Mouse (Mus musculus) heart, adult 11 months (tissue): ENCODE measurements around the gene Pcnx3.

ENCODE experiments used
- DNase-seq: peaks from one replicate; pipeline ENCODE4 v3.0.0; 2022

Gene Pcnx3

DNA sequence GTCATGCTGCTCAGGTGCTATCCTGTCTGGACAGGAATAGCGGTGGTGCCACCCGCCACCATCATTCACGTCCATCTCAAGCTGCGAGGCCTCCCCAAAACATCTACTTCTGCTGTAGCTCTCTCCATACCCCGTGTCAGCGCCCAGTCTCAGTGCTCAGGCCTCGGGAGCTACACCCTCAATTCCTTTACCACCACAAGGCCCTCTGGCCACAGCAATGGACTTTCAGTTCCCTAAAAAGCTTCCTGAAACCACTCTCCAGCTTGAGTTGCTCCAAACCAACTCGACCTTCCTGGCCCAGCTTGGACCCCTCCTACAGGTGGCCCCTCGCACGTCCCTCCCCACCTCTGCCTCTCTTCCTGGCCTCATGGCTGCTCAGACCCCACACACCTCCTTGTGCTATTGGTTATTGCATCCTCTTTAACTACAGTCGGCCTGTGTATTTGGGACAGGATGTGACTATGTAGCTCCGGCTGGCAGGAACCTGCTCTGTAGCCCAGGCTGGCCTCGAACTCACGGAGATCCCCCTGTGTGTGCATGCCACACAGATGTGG lies 23.3 kb upstream of the Pcnx3 start:
- peak; percentile 96 for DNase-seq

DNA sequence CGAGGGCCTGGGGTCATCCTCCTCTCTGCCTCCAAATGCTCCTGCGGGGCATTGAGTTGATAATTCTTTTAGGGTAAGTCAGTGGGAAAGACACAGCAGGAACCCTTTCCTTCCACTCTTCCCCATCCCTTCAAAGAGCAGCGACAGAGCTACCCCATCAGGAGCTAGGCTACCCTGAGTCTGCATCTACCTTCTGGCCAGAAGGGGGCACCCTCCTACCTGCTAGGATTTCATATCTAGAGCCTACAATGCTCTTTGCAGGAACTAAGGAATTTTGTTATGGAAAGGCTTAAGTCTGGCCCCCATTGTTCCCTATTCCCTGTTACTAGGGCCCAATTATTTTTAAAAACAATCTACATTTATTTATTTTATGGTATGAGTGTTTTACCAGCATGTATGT lies 22.5 kb upstream of the Pcnx3 start:
- DNase-seq = peak; percentile 96

DNA sequence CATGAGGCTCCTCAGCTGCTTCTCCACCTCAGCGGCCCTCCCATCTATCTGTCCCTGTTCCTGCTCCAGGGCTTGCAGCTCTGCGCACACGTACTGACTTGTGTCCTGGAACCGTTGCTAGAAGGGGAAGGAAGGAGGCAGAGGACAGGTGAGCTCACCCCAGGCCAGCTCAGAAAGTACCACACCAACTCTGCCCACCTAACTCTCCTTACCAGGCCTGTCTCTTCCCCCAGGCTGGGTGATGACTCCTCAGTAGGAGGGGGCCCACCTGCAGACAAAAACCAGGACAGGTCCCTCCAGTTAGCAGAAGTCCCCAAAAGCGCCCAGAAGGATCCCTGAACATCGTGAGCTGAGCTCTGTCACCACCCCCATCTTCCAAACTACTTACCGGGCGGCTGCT lies 21.9 kb upstream of the Pcnx3 start:
- DNase-seq = peak; percentile 91

DNA sequence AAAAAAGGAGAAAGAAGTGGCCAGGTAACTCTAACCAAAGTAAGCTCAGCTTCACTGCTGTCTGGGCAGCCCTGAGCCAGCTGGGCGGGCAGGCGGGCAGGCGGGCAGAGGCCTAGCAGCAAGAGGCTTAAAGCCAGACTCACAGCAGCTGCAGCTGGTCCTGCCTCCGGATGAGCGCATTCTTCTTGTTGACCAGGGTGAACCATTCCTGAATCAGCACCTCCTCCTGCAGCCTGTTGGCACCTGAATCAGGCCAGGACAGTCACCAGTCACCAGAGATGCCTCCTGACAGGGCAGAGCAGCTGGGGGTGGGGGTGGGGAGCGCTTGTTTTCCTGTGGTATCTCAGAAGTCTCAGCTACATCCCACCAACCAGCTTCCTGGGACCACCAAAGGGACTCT lies 21.4 kb upstream of the Pcnx3 start:
- peak; percentile 87 for DNase-seq

DNA sequence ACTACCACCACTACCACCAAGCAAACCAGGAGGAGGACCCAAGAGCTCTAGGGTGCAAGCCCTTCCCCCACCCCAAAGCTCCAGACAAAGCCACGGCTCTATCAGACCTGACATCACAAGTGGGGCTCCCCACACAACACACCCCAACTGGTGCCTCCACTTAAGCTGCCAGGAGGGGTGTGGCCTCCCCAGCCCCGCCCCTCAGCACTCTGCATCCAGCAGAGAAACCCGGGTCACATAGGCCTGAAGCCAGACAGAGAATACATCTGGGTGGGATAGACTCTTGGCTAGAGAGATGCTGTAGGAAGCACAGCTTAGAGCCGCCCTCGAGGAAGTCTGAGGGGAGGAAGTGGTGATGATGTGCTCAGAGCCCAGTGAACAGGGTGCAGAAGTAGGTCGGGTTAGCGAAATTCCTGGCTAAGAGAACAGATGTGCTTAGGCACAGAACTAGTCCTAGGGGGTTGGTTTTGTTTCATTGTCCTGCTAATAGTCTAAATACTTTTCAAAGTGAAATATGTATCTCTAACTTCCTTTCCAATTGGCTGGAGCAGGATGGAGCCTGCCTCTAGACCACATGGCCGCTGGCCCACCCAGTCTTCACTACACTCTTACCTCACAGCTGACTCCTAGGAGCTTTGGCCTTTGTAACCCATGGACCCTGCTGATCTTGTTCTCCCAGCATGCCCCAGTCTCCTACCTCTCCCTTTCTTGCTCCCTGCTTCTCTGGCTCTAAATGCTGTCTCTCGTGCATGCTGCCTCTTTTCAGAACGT lies 16.3 kb upstream of the Pcnx3 start:
- DNase-seq = peak; percentile 96

DNA sequence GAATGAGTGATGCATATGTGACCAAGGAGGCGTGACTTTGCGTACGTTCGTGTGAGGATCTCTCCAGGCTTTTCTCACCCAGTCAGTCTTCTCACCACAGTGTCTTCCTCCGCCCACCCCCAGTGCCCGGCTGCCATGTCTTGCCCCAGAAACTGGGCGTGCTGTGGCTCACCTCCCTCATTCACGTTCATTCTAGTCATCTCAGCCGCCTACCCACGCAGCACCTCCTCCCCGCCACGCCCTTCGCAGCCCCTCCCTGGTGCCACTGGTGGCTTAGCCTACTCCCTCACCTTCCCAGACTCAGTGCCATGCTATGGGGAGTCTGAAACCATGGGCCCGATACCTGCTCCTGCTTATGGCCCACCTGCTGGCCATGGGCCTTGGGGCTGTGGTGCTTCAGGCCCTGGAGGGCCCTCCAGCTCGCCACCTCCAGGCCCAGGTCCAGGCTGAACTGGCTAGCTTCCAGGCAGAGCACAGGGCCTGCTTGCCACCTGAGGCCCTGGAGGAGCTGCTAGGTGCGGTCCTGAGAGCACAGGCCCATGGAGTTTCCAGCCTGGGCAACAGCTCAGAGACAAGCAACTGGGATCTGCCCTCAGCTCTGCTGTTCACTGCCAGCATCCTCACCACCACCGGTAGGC lies 15.6 kb upstream of the Pcnx3 start, which contains the start of gene Kcnk7:
Gene Kcnk7 (plus strand): TSS at position 205 of the 638 bp plus-strand sequence.
- no peak for DNase-seq

DNA sequence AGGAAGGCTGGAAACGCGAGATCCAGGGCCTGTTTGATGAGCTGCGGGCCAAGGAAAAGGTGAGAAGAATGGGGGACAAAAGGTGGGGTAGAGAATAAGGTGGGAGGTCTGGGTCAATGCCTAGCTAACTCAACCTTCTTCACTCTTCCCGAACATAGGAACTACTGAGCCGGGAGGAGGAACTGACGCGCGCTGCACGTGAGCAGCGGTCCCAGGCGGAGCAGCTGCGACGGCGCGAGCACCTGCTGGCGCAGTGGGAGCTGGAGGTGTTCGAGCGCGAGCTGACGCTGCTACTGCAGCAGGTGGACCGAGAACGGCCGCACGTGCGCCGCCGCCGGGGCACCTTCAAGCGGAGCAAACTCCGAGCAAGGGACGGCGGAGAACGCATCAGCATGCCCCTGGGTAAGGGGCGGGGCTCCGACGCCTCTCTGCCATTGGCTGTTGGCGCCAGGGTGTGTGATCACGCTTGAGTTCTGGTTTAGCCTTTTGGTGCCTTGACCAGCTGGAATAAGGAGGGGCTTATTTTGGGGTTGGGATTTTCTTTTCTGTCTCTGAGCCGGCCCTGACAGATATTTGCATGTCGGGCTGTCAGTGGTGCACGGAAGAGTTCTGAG lies 7.2 kb upstream of the Pcnx3 start:
- DNase-seq = peak; percentile 91

DNA sequence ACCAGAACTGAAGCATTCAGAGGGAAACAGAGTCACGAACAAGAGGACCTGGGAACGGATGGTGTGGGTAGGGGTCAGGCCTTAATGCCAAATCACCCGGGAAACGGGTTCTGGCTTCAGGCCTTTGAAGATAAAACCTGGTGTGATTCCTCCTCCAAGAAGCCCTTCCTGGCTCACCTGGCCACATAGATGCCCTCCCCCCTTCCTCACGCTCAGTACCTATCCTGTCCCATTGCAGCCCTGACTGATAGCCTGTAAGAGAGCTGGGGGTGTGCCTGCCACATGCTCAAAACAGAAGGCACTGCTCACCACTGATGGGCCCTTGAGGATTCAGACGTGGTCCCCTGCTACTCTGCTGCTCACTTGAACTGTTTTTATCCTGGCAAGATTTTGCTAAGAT lies 5.1 kb upstream of the Pcnx3 start:
- DNase-seq = peak; percentile 92

DNA sequence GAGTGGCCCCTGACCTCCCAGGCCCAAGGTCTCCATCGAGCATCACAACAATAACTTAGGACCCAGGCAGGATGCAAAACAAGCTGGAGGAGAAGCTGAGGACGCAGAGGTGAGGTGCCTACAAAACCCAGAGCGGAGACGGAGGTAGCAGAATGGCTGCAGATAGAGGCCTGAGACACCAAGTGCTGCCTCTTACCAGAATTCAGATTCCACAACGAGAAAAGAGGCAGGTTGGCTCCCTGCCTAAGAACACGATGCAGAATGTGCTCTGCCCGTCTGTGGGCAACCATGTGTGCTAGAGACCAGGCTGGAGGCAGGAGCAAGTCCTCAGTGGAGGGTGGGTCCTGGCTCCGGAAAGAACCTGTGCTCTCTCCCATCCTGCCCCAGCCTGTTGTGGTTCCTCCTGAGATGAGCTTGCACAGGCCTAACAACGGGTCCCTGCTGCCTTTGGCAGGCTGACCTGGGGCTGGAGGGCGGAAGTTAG lies 4.2 kb upstream of the Pcnx3 start:
- peak; percentile 95 for DNase-seq

DNA sequence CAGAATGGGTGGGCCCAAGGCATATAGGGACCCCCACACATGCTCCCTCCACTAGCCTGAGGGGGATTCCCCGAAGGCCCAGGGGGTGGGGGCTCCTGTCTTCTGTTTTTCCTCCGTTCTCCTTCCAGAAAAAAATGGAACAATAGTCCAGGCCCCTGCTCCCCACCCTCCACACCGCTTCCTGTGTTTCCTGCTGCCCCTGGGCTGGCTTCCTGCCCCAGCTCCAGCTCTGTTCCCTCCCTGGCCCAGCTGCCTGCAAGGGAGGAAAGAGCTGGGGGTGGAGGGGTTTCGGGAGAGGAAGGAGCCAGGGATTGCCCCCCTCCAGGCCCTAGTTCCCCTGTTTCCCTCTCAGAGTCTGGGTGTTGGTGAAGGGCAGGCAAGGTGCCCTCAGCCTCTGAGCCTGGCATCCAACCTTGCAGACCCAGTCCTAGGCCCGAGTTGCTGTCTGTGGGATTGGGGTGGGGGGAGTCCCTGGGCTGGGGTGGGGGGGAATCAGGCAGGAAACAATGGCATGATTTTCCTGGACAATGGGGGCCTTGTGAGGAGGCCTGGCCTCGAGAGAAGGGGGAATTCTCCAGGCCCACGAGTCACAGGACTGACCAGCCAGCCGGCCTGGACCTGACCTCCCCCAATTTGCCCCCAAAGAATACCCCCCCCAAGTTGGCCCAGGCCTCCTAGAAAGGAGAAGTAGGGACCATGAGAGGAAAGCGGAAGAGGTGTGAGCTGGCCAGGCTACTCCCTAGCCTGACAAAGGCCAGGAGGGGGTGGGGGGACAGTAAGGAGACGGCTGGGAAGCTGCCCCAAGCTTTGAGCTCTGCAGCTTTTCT lies 3.6 kb upstream of the Pcnx3 start:
- DNase-seq = peak; percentile 99

DNA sequence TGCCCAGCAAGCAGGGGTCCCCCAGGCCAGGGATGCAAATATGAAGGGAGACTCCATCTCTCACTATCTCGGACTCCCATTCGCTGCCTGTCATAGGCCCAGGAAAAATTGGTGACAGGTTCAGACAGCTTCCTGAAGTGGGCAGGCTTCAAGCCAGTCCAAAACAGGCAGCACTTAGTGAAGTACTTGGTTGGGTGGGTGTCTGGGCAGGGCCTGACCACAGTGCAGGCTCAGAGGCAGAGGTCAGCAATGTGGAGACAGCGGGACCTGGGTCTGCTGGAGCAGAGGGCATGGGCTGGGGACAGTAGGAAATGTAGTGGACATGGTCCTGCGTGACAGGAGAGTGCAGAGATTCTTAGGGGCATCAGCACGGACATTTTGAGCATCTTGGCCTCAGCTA lies 2.9 kb upstream of the Pcnx3 start:
- DNase-seq = peak; percentile 95

DNA sequence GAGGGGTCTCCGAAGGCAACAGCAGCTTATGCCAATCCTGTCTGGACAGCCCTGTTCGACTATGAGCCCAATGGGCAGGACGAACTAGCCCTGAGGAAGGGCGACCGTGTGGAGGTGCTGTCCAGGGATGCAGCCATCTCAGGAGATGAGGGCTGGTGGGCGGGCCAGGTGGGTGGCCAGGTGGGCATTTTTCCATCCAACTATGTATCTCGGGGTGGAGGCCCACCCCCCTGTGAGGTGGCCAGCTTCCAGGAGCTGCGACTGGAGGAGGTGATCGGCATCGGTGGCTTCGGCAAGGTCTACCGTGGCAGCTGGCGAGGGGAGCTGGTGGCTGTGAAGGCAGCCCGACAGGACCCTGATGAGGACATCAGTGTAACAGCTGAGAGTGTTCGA lies 1.6 kb upstream of the Pcnx3 start:
- DNase-seq = peak; percentile 97

DNA sequence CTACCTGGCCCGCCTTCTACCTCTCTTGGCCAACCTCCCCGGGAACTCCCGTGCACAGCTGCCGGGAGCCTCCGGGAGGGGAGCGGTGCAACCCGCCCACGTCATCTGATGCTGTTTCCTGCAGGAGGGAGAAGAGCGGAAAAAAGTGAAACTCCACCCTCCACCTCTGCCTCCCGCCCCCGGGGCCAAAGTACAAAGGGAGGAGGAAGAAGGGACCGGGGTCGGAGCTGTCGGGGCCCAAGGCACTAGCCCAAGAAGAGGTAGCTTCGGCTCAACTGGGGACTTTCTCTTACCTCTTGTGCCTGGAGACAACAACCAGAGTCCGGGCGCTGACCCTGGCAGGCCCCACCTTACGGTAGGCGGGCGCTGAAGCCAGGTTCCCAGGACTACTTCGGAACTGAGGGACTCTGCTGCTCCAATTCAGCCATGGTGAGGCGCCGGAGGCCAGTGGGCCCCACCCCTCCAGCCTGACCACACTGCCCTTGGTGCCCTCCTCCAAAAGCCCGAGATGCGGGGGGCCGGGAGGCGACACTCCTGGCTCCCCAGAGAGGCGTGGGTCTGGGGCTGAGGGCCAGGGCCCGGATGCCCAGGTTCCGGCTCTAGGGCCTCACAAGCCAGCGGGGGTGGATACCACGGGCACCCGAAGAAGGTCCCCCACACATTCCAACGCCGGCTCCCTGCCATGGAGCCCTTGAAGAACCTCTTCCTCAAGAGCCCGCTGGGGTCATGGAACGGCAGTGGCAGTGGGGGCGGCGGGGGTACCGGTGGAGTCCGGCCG lies 1.0 kb upstream of the Pcnx3 start:
- peak; percentile 100 for DNase-seq

DNA sequence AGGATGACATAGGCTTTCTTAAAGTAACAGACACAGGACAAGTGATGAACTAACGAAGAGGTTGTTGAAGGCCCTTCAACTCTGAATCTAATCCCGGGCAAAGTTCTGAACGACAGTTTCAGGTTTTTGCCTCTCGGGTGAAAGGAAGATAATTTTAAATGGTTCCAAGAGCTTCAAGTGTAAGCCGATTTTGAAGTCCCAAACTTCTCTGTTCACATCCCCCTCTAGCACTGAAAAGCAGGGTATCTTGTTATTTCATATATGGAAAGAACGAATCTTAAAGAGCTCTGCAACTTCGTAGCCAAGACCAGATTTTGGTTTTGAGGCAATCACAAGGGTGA lies 350 bp upstream of the Pcnx3 start:
- no peak for DNase-seq

DNA sequence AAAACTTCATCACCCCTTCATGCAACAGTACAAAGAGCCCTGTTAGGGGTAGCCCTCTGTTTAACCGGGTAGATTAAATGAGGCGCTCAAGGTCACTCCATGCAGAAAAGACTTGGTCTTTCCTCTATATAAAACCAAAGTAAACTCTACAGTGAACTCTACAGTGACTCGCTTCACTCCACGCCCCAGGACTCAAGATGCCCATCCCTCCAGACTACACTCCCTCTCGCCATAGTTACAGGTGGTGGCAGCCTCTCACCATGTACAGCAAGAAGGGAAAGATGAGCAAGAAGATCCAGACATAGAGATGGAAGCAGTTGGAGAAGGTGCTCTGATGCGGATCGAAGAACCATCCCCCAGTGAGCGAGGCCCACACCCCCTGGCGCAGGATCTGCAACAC lies 970 bp downstream of the Pcnx3 start:
- DNase-seq = peak; percentile 92

DNA sequence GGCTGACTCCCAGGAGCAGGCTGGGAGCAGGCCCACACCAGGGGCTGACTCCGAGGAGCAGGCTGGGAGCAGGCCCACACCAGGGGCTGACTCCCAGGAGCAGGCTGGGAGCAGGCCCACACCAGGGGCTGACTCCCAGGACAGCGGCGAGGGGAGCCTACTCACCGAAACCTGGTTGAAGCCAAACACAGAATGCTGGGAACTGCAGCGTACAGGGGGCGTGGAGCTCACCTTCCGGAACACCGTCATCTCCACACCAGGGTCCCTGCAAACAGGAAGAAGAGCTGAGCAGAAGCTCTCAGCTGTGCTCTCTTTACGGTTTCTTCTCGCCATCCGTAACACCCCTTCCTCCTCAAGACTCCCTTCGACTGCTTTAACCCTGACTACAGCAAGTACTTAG lies 1.8 kb downstream of the Pcnx3 start:
- DNase-seq = peak; percentile 92

DNA sequence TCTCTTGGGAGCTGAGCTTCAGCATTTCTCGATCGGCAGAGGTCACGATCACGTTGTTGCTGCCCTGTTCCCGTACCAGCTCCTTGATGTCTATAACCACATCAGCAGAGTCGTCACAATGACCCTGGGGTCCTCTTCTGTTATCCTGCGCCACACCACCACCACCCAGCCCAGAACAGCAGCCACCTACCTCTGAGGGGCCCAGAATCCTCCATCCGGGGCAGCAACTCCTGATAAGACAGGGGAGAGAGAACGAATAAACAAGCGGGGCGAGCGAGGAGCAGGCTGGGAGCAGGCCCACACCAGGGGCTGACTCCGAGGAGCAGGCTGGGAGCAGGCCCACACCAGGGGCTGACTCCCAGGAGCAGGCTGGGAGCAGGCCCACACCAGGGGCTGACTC lies 2.3 kb downstream of the Pcnx3 start:
- no peak for DNase-seq

DNA sequence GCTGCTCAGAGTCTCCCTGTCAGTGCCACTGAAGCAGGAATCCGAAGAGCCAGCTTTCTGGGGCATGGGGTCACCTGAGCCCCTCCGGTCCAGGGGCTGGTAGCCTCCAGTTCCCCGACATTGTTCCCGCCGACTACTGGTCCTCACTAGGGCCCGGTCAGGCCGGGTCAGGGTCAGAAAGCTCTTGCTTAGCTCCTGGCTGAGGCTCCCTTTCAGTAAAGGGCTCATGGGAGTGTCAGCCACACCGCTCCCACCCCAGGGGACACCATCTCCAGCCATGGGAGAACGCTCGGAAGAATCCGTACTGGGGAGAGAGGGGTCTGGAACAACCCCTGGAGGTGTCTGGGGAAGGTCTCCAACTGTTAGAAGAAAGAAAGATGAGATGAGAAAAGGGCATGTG lies 2.8 kb downstream of the Pcnx3 start:
- peak; percentile 92 for DNase-seq

DNA sequence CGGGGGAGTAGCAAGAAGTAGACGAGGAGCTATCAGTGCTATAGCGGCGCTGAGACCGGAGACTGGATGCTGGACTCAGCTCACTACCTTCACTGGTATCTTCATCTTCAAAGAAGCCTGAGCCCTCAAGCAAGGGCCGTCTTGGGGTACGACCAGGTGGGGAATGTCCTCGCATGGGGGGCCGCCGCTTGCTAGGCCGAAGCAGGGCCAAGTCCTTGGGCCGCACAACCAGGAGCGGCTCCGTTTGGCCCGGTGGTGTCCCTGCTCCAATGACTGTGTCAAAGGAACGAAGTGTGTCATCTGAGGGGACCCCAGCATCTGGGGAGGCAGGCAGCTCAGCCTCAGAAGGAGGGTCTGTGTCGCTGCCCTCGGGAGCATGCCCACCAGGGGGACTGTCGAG lies 3.3 kb downstream of the Pcnx3 start:
- DNase-seq = peak; percentile 92

DNA sequence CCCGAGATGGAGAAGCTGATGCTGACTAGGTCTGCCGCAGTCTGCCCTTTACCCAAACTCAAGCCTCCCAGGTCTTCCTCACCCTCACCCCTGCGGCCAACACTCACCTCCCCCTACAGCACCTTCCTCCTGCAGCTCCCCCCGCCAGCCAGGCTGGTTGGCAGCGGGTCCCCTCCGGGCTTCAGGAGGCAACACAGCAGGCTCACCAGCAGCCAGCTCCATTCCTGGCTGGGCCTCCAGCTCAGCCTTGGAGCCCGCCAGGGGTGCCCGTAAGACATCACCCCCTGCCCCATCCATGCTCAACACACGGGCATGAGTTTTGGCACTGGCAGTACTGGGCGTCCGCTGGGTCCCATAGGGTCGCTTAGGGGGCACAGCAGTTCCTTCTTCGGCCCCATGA lies 3.7 kb downstream of the Pcnx3 start:
- peak; percentile 91 for DNase-seq

DNA sequence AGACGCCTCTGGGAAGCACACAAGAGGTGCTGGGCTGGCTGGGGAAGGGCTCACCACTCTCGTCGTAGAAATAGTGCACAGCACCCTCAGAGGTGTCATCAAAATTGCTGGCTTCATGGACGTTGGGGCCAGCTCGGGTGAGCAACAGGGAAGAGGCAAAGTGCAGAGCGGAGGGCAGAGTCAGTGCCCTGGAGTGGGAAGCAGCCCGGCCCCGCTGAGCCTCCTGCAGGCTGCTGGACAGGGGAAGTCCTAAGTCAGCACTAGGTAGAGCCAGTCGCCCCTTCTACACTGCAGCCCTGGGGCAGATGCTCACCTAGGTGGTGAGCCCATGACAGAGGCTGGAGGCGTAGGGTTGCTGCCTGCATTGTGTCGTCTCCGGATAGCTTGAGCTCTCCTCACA lies 4.5 kb downstream of the Pcnx3 start:
- no peak for DNase-seq

DNA sequence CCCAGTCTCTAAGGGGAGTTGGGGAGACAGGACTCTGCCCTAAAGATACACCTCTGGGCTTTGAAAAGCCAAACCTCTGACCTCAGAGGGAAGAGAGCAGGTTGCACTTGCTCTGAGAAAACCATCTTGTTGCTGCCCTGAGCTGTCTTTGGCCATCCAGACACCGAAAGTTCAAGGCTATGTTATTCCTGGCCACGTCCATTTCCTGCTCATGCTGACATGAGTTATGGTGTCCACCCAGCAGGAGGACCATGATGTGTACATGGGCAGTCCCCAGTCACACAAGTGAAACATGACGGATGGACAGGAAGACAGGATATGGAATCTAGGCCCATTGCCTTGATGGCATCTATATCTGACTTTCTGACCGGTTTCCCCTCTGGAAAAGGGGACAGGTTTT lies 8.3 kb downstream of the Pcnx3 start:
- DNase-seq = no peak
